Mouse (Mus musculus) heart, adult 2 months (tissue): ENCODE measurements around the gene Rnps1. TPM values are rescaled to one million over a fixed set of nuclear protein-coding genes. Genes with fewer than 3 reads are reported as not detected.

Source experiments
- DNase-seq, 2 experiments: peaks; one replicate each; pipeline ENCODE4 v3.0.0; 2021
- H3K27ac ChIP-seq: fragments of 200-600 bp; 2 replicates; pipeline ENCODE4 v1.8.1; 2022
- H3K27me3 ChIP-seq: fragments of 200-500 bp; 2 replicates; pipeline ENCODE4 v1.6.1; 2012; ENCODE audit warnings: mild to moderate bottlenecking, low read length, inconsistent platforms, mixed read lengths; ENCODE audit not compliant: control insufficient read depth, insufficient read depth
- H3K36me3 ChIP-seq: fragments of 200-500 bp; 2 replicates; pipeline ENCODE4 v1.6.1; 2012; ENCODE audit warnings: low read length, inconsistent platforms; ENCODE audit not compliant: control insufficient read depth, insufficient read depth
- H3K4me1 ChIP-seq: fragments of 200-500 bp; 2 replicates; pipeline ENCODE4 v1.6.1; 2011; ENCODE audit warnings: low read length; ENCODE audit not compliant: control insufficient read depth, insufficient read depth
- H3K4me3 ChIP-seq: fragments of 200-600 bp; 2 replicates; pipeline ENCODE4 v1.8.1; 2022
- H3K79me2 ChIP-seq: fragments of 200-500 bp; replicated peaks from 2 replicates; pipeline ENCODE4 v1.6.1; 2012; ENCODE audit warnings: mild to moderate bottlenecking, inconsistent platforms, low read length, moderate library complexity, mixed read lengths; ENCODE audit not compliant: control insufficient read depth, insufficient read depth
- H3K9ac ChIP-seq: fragments of 200-500 bp; 2 replicates; pipeline ENCODE4 v1.6.1; 2012; ENCODE audit warnings: low read depth, mild to moderate bottlenecking, control low read depth, inconsistent platforms, low read length, mixed read lengths
- CTCF ChIP-seq: fragments of 200-600 bp; IDR thresholded peaks from 2 replicates; pipeline ENCODE4 v1.8.1; 2022; ENCODE audit warnings: antibody characterized with exemption, mild to moderate bottlenecking, moderate library complexity
- EP300 ChIP-seq: fragments of 200-500 bp; IDR thresholded peaks from 2 replicates; pipeline ENCODE4 v1.6.1; 2011; ENCODE audit warnings: low read depth, low read length, control low read depth; ENCODE audit not compliant: insufficient read depth
- POLR2A ChIP-seq: fragments of 200-500 bp; IDR thresholded peaks from 2 replicates; pipeline ENCODE4 v1.6.1; 2011; ENCODE audit warnings: mild to moderate bottlenecking, low read depth, low read length, control low read depth; ENCODE audit not compliant: insufficient read depth
- WGBS: fragments of 180-500 bp; shearing (Covaris S2); methylation state at CpG from one replicate; pipeline ENCODE4 v1.1.7; 2018; 5-methylcytosine and 5-hydroxymethylcytosine counted together
- intact Hi-C: fragments of 180-260 bp; cut with DNase I; formaldehyde crosslinking; loops from one replicate; pipeline ENCODE4 v1.15.1; 2025
- polyA plus RNA-seq: library from polyadenylated mRNA; depleted of rRNA; stranded (reverse); fragments of >200 nt; gene quantifications from 2 replicates; pipeline ENCODE4 v1.2.3, GENCODE M21; 2012
- total RNA-seq, 2 experiments: library from RNA; stranded (reverse); gene quantifications; 2 replicates each; pipeline ENCODE4 v1.2.3; 2021

Rnps1 gene
- total and polyA plus RNA-seq, 3 experiments: 60.0 to 83.0 (median 62.7) TPM

DNA sequence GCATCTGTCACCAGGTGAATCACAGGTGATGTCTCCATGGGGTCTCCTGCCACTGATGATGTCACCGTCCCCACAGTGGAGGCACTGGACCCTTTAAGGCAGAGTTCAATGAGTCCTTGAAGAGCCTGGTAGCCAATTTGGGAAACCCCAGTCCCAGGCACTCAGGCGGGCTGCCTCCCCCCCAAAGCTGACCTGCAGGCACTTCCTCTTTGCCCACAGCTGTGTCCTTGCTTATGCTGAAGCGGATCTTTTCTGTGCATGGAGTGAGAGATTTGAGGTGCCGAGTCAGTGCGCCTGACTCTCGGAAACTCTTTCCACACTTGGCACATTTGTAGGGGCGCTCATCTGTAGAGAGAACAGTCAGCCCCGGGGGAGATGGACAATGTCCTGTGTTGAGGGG lies 32.2 kb downstream of the Rnps1 start:
- Histone ChIP-seq H3K4me3 (no peak overlapping the region), H3K36me3 (no peaks in the 10 kb centered on the region), H3K27me3 (no peaks in the 10 kb centered on the region), H3K9ac (no peak overlapping the region), H3K4me1 (no peaks in the 10 kb centered on the region), H3K79me2 (0 out of 2 replicates have a peak, but pooled peaks cover 2% of the 10 kb centered on the region), H3K27ac (no peak overlapping the region)
- intact Hi-C loops: no loop called here
- no peak for DNase-seq
- TF ChIP-seq POLR2A: no peak
- TF ChIP-seq EP300: no peak
- TF ChIP-seq CTCF: no peak
- WGBS: 91% methylated on average over 8 of the region's 8 CpGs

GRCm38 (mm10) chr17:24449507-24449906 lies 35.1 kb downstream of the Rnps1 start:
- H3K36me3 ChIP-seq: peaks cover 3% of the 10 kb centered on the region; the same call in 1 of the 2 replicates

DNA sequence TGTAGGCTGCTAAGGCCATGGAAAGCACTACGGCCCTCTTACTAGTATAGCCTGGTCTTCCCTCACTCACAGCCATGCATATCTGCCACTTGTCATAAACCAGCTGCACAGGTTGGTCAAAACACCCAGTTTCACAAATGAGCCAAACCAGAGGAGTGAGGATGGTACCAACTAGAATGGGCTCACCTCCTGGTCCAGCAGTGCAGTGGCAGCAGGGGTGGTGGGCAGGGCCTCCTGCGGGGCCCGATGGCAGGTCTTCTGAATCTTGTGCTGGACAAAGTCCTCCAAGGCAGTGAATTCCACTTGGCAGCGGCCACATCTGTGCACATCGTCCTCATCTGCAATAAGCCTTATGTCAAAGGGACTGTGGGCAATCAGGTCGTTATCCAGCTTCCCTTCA lies 36.9 kb downstream of the Rnps1 start:
- H3K79me2 ChIP-seq: 0 out of 2 replicates have a peak, but pooled peaks cover 3% of the 10 kb centered on the region
- no peak overlapping the region for H3K27ac ChIP-seq
- DNase-seq: no peak
- peaks cover 3% of the 10 kb centered on the region; the same call in 1 of the 2 replicates for H3K36me3 ChIP-seq
- H3K4me1 ChIP-seq: peaks cover 3% of the 10 kb centered on the region
- H3K27me3 ChIP-seq: no peaks in the 10 kb centered on the region
- H3K9ac ChIP-seq: no peak overlapping the region
- intact Hi-C loops: loop anchor here (5.0 kb wide), 1 partner anchor 34 kb away; no protein-coding TSS in a partner anchor
- no peak overlapping the region for H3K4me3 ChIP-seq
- WGBS: 94% methylated on average over 6 of the region's 6 CpGs
- TF ChIP-seq CTCF (no peak), POLR2A (no peak), EP300 (no peak)

More at GRCm38 (mm10) chr17:24449507-24449906, 35.1 kb downstream of the Rnps1 start:
- H3K79me2 ChIP-seq: 0 out of 2 replicates have a peak, but pooled peaks cover 3% of the 10 kb centered on the region
- no peak overlapping the region for H3K27ac ChIP-seq
- TF ChIP-seq EP300 (no peak), CTCF (no peak), POLR2A (no peak)
- no peak for DNase-seq
- intact Hi-C loops: no loop called here
- WGBS: 95% methylated on average over 6 of the region's 6 CpGs
- H3K4me1 ChIP-seq: peaks cover 3% of the 10 kb centered on the region
- no peaks in the 10 kb centered on the region for H3K27me3 ChIP-seq
- no peak overlapping the region for H3K4me3 ChIP-seq
- no peak overlapping the region for H3K9ac ChIP-seq

GRCm38 (mm10) chr17:24453372-24453771 lies 39.0 kb downstream of the Rnps1 start:
- H3K27ac ChIP-seq: no peak overlapping the region
- H3K36me3 ChIP-seq: peaks cover 3% of the 10 kb centered on the region; the same call in 1 of the 2 replicates
- no peak overlapping the region for H3K4me3 ChIP-seq
- peaks cover 3% of the 10 kb centered on the region for H3K4me1 ChIP-seq
- DNase-seq: no peak
- H3K79me2 ChIP-seq: 0 out of 2 replicates have a peak, but pooled peaks cover 3% of the 10 kb centered on the region
- TF ChIP-seq CTCF (no peak), EP300 (no peak), POLR2A (no peak)
- H3K9ac ChIP-seq: no peak overlapping the region
- 79% methylated on average over 2 of the region's 2 CpGs for WGBS
- intact Hi-C loops: loop anchor here (5.0 kb wide), 1 partner anchor 36 kb away; no protein-coding TSS in a partner anchor
- H3K27me3 ChIP-seq: no peaks in the 10 kb centered on the region

GRCm38 (mm10) chr17:24454218-24454755 lies 39.9 kb downstream of the Rnps1 start:
- TF ChIP-seq EP300: no peak
- TF ChIP-seq CTCF: no peak
- Histone ChIP-seq H3K27me3 (no peaks in the 10 kb centered on the region), H3K4me3 (peak overlapping the region; percentile 86), H3K4me1 (peaks cover 3% of the 10 kb centered on the region), H3K27ac (peak overlapping the region; percentile 97), H3K36me3 (peaks cover 3% of the 10 kb centered on the region; the same call in 1 of the 2 replicates), H3K79me2 (0 out of 2 replicates have a peak, but pooled peaks cover 3% of the 10 kb centered on the region), H3K9ac (peak overlapping the region; percentile 82)
- WGBS: 3% methylated on average over 14 of the region's 14 CpGs
- no peak for DNase-seq
- intact Hi-C loops: loop anchor here (5.0 kb wide), 1 partner anchor 37 kb away; no protein-coding TSS in a partner anchor
